Mouse (Mus musculus): ENCODE data around the gene Scd1.

The Scd1 gene

DNA sequence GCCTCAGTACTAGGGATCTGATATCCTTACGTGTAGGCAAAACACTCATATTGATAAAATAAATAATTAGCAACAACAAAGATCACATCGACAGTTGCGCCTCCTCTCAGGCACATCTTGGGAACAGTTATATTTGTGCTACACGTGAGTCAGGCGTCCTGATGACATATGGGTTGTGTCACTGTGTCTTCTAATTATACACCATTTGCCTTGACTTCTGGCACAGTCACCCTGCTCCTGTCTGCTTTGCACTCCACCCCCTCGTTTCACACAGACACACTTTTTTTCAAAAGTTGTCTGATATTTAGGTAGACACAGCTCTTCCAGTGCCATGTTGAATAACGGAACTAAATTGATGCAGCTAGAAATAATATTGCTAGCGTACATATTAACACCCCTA, 43.6 kb downstream of the Scd1 start:
- DNase-seq (ENCODE audit: low read depth), result no peak

DNA sequence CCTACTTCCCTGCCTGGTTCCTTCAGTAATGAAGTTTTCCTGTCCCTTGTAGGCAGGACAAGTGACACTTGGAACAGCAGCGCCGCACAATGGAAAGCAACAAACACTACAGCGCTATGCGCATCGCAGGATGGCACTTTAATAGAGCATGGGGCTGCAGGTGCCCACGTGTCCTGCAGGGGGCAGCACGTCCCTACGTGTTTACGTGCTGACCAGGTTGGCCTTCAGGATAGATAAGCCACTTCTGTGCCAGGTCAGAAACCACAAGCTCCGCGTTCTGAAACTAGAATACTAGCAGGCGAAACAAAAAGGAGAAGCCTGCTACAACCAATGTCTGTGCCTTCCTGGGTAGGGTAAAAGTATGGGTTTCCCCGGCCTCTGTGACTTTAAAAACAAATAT, 44.1 kb downstream of the Scd1 start:
- DNase-seq (ENCODE audit: low read depth), result peak; percentile 69

DNA sequence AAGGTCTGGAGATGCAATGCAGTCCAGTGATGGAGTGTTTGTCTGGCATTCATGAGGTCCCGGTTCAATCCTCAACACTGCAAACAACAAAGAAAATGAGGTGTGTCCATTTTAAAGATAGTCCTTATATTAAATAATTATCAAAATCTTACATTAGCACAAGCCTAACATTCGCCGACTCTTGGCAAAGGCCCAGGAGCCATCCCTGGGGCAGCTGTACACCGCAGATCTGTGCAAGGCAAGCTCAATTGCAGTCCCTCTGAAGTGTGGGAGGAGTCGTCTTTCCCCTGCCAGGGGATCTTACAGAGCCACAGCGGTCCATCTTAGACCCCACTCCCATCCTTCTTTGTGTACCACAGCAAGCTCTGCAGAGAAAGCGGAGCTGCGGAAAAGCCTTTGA, 49.0 kb downstream of the Scd1 start:
- DNase-seq (ENCODE audit: low read depth), result no peak

DNA sequence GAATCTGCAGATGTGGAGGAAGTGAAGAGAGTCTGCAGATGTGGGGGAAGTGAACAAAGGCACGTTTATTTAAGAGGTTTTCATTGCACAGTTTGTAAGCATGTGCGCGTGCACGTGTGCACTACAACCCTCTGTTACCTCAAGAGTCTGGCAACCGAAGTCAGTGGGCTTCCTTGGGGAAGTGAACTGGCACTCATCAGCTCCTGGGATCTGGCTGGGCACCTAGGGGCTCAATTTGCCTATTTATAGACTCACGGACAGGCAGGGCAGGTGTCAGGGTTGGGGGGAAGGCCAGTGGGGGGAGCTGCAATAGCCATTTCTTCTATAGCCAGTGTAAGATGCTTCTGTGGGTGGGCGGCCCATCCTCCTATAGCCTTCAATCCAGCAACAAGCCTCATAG, 55.9 kb downstream of the Scd1 start:
- no peak for DNase-seq (ENCODE audit: low read depth)

DNA sequence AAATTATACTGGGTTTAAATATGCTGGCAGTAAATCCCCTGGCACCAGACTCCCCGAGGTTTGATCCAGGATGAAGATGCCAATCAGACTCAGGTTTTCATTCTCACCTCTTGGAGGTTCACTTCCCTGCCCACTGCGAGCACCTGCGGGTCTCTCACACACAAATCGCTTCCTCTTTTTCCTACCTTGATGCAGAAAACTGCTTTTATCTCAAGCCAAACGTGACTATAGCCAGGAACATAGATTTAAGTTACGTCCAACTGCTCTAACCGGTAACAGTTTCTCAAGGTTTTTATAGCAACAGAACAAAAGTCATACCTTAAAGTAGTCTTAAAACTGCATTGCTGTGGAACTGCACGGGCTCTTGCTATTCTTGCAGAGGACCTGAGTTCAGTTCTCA, 58.0 kb downstream of the Scd1 start:
- DNase-seq (ENCODE audit: low read depth), result no peak

Data from naive thymus-derived CD4-positive, alpha-beta T cell, adult 2 months (primary cell).